Mouse (Mus musculus): ENCODE data around the gene Vps13d. TPM values are rescaled to one million over a fixed set of nuclear protein-coding genes. Genes with fewer than 3 reads are reported as not detected.
A peak's percentile ranks its signal among the peaks of the same experiment; 100 is the strongest.

The Vps13d gene
- polyA plus RNA-seq, 1 experiment from 2014 or later = 6.1 TPM

DNA sequence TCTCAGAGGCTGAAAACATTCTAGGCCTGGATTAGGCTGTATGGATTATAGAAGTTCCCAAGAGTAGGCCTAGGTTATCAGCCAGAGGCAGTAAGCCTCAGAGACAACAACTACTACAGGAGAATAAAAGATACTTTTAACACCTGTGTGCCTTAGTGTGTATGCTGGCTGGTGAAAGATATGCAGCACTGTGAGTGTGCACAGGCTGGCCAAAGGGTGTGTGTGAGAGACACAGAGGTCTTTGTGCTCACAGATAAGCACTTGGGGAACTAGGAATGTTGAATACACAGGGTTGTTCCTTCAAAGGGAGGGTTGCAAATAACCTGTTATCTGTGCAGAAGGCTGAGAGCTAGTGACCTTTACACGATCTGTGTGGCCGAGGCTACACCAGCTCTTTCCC lies 115.5 kb downstream of the Vps13d start:
- no peak for DNase-seq (ENCODE audit: low spot score)
- no peaks in the 10 kb centered on the region for H3K27me3 ChIP-seq (ENCODE audit: insufficient read depth, poor library complexity, severe bottlenecking)
- no peaks in the 10 kb centered on the region for H3K4me1 ChIP-seq (replicated peaks)
- no peaks in the 10 kb centered on the region for H3K9me3 ChIP-seq
- H3K27ac ChIP-seq = no peak overlapping the region
- H3K36me3 ChIP-seq = peaks cover 71% of the 10 kb centered on the region
- no peak overlapping the region for H3K4me3 ChIP-seq
- 86% methylated on average over 2 of the region's 2 CpGs for WGBS

DNA sequence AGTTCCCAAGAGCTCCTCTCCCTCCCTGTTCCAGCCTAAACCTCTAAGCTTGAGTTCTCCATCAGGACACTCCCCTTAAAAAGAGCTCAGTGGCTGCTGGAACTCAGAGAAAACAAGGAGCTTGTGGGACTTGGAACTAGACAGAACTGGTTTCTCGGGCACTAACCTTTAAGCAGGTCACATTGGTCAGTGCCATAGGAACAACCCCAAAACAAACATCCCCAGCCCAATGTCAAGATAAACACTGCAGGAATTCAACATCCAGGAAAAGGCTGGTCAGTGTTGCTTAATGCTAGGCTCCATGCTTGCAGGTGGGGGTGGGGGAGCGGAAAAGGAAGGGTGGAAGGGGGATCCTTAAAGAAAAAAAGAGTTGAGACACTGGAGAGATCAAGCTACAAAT lies 120.5 kb downstream of the Vps13d start:
- no peak overlapping the region for H3K27ac ChIP-seq
- H3K4me1 ChIP-seq (replicated peaks) = no peaks in the 10 kb centered on the region
- WGBS = 82% methylated on average over 2 of the region's 2 CpGs
- DNase-seq (ENCODE audit: low spot score) = no peak
- H3K9me3 ChIP-seq = no peaks in the 10 kb centered on the region
- peaks cover 76% of the 10 kb centered on the region for H3K36me3 ChIP-seq
- no peak overlapping the region for H3K4me3 ChIP-seq
- H3K27me3 ChIP-seq (ENCODE audit: insufficient read depth, poor library complexity, severe bottlenecking) = no peaks in the 10 kb centered on the region

DNA sequence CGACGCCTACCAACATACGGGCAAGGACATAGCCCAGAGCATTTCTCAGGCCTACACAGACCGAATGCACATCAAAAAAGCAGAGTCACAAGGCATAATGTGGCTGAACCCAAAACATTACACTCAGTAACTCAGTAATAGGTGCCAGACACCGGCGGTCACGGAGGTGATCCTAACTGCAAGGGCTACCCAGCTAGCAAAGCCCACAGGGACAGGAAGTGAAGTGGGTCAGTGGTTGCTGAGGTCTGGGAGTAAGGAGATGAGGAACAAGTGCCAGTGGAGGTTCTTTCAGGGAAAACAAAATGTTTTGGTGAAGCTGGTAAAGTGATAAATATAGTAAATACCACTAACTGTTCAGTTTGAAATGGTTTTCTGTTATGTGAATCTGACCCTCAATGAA lies 121.1 kb downstream of the Vps13d start:
- Histone ChIP-seq H3K9me3 (no peaks in the 10 kb centered on the region), H3K4me1 (replicated peaks) (0 out of 2 replicates have a peak, but pooled peaks cover 4% of the 10 kb centered on the region), H3K4me3 (no peak overlapping the region), H3K27ac (no peak overlapping the region), H3K36me3 (peaks cover 73% of the 10 kb centered on the region), H3K27me3 (ENCODE audit: insufficient read depth, poor library complexity, severe bottlenecking) (no peaks in the 10 kb centered on the region)
- WGBS = 91% methylated on average over 7 of the region's 7 CpGs
- no peak for DNase-seq (ENCODE audit: low spot score)

DNA sequence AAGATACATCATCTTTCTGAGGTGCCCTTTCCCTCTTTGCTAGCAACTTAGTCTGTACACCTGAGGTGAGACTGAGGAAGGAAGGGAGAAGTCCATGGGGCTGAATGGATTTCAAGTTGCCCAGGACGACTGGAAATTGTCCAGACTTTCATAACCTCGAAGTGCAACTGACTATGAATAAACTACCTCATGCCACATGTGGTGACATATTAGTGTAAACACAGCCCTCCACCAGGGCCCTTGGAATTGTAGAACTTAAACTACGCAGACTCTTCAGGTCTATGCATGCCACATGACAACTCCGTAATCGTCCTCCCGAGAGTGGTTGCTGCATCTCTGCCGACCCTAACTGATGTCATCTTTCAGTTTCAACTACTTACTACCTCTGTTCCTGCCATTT lies 122.9 kb downstream of the Vps13d start:
- Histone ChIP-seq H3K4me3 (no peak overlapping the region), H3K4me1 (replicated peaks) (peaks cover 14% of the 10 kb centered on the region), H3K27me3 (ENCODE audit: insufficient read depth, poor library complexity, severe bottlenecking) (no peaks in the 10 kb centered on the region), H3K27ac (no peak overlapping the region), H3K9me3 (no peaks in the 10 kb centered on the region), H3K36me3 (peaks cover 56% of the 10 kb centered on the region)
- 93% methylated on average over 7 of the region's 7 CpGs for WGBS
- DNase-seq (ENCODE audit: low spot score) = no peak

DNA sequence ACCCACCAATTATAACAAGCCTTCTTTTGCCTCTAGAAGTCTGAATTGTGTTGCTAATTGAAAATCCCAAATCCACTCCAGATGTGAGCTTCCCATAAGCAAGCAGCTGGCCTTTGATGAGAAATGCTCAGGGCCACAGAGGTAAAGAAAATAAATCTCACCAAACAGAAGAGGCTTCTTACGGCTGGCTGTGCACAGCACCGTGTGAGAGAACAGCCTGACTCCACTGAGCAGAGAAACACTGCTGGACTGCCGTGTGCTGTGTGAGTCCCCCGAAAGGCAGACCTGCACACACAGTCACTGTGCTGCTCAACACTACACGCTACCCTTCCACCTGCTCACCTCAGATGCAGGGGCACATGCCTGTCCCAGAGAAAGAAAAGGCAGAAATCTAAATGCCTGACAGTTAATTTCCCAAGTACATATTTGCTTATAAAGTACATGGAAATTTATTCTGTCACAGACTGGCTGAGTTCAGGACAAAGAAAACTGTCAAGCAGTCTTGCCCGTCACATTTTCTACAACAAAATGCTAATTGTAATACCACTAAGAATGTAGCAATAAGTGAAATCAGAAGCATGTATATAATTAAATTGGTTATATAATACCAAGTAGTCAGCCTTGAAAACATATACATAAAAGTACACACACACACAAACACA lies 127.7 kb downstream of the Vps13d start:
- H3K27me3 ChIP-seq (ENCODE audit: insufficient read depth, poor library complexity, severe bottlenecking) = no peaks in the 10 kb centered on the region
- no peak overlapping the region for H3K4me3 ChIP-seq
- H3K36me3 ChIP-seq = peaks cover 59% of the 10 kb centered on the region
- peak; percentile 21 for DNase-seq (ENCODE audit: low spot score)
- H3K9me3 ChIP-seq = no peaks in the 10 kb centered on the region
- WGBS = 34% methylated on average over 6 of the region's 6 CpGs
- peaks cover 21% of the 10 kb centered on the region for H3K4me1 ChIP-seq (replicated peaks)
- H3K27ac ChIP-seq = peak overlapping the region; percentile 63

DNA sequence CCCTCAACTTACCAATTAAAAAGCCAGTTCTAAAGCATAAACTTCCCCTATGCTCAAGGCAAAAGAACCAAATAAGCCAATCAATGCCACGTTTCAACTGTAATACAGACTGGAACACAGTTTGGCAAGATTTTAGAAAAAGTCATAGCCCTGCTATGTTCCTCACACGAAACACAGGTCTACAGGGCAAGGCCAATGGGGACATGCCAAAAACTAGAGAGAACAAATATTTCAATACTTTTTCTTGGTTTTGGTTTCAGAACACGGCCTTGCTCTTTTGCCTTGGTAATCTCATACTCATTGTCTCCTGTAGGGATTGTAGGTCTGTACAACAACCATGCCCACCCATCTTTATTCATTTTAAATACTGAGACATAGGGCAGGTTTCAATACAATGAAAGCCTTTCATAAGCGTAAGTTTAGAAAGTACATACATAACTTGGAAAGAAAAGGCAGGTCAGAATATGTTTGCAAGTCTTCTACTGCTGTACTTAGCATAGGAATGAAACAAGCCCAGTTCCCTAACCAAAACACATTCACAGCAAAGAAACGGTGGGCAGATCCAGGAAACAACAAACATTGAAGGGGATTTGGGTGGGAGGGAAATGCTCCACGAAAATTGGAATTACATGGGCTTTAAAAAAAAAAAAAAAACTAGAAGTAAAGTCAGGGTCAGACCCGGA lies 128.3 kb downstream of the Vps13d start:
- peaks cover 59% of the 10 kb centered on the region for H3K36me3 ChIP-seq
- peak overlapping the region; percentile 63; the same call in 1 of the 2 replicates for H3K27ac ChIP-seq
- WGBS = 58% methylated on average over 7 of the region's 7 CpGs
- no peak for DNase-seq (ENCODE audit: low spot score)
- no peaks in the 10 kb centered on the region for H3K9me3 ChIP-seq
- H3K4me3 ChIP-seq = no peak overlapping the region
- no peaks in the 10 kb centered on the region for H3K27me3 ChIP-seq (ENCODE audit: insufficient read depth, poor library complexity, severe bottlenecking)
- peaks cover 21% of the 10 kb centered on the region for H3K4me1 ChIP-seq (replicated peaks)

DNA sequence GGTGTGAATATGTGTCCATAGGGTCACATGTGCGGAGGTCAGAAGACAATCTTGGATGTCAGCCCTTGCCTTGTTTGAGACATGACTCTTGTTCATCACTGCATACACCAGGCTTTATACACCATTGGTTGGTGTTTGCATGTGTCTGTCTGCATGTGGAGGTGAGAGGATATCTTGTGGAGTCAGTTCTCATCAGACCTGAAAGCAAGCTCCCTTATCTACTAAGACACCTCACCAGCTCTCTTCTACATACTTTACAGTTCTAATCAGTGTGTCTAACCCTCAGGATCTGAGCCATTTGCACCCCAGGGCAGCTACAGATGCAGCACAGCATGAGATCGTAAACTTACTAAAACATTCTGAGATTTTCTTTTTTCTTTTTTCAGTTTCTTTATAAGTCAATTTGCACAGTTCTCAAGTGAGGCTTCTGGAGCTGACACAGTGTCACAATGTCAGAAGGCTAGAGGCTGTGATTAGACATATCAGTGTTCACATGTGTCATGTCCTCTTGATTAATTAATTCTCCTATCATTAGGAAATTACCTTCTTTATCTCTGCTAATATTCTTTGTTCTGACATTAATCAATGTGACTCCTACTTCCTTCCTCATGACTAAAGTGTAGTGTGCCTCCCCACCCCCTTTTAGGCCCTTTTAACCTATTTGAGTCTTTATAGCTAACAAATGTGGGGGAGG lies 135.9 kb downstream of the Vps13d start:
- peaks cover 4% of the 10 kb centered on the region; the same call in 1 of the 2 replicates for H3K4me1 ChIP-seq (replicated peaks)
- no peaks in the 10 kb centered on the region for H3K9me3 ChIP-seq
- no peaks in the 10 kb centered on the region for H3K27me3 ChIP-seq (ENCODE audit: insufficient read depth, poor library complexity, severe bottlenecking)
- no peak overlapping the region for H3K4me3 ChIP-seq
- H3K36me3 ChIP-seq = peaks cover 85% of the 10 kb centered on the region
- WGBS = 87% methylated on average over 2 of the region's 2 CpGs
- DNase-seq (ENCODE audit: low spot score) = no peak
- H3K27ac ChIP-seq = no peak overlapping the region

DNA sequence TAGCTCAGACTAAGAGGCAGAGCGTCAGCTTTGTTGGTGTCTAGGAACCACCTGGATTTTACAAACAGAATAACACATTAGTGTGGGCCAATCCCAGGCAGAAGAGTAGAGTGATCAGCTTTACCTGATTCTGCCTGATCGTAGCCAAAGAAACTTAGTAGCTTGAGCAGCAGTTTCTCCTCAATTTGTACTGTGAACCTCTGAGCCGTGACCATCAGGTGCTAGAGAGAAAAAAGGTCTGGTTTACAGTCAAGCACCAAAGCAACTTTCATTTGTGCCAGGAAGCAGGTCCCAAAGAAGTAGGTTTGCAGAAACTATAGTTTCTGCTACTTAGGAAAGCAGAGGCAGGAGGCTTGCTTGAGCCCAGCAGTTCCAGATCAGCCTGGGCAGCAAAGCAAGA lies 138.5 kb downstream of the Vps13d start:
- WGBS = 99% methylated on average over 3 of the region's 3 CpGs
- Histone ChIP-seq H3K4me3 (no peak overlapping the region), H3K27ac (no peak overlapping the region), H3K4me1 (replicated peaks) (peaks cover 10% of the 10 kb centered on the region; the same call in 1 of the 2 replicates), H3K27me3 (ENCODE audit: insufficient read depth, poor library complexity, severe bottlenecking) (no peaks in the 10 kb centered on the region), H3K36me3 (peaks cover 81% of the 10 kb centered on the region), H3K9me3 (no peaks in the 10 kb centered on the region)
- no peak for DNase-seq (ENCODE audit: low spot score)

DNA sequence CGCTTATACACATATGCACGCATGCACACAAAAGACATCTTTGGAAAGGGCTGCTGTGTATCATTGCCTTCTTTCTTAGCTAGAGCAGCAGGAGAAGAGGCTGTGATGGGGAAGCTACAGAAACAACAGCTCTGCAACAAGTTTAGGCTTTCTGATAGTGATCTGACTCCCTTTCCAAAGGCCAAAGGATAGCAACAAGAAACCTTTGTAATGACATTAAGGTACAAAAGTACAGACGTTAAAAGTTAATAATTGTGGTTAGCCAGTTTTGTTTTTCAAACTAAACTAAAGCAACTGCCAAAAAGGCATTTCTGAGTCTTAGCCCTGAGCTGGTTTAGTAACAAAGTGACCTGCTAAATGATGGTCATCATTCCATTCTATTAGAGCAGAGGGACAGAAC lies 139.0 kb downstream of the Vps13d start:
- 91% methylated on average over 3 of the region's 3 CpGs for WGBS
- Histone ChIP-seq H3K27ac (no peak overlapping the region), H3K27me3 (ENCODE audit: insufficient read depth, poor library complexity, severe bottlenecking) (no peaks in the 10 kb centered on the region), H3K36me3 (peaks cover 75% of the 10 kb centered on the region), H3K4me3 (no peak overlapping the region), H3K4me1 (replicated peaks) (peaks cover 12% of the 10 kb centered on the region; the same call in 1 of the 2 replicates), H3K9me3 (no peaks in the 10 kb centered on the region)
- no peak for DNase-seq (ENCODE audit: low spot score)

DNA sequence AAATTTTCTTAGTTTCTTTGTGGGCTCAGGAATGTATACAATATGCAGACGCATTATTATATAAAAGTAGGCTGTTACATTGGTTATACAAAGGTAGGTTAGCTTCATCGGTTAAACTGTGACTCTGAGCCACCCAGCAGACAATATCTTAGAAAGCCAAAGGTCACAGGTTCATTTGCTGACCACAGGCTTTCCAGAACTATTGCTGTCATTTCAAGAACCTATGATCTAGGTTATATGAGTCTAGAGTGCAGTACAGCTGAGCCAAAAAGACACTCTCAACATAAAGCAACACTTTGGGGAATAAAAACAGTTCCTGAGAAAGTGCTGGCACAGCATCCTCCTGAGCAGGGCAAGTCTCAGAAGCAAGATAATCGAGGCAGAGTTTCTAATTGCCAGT lies 140.4 kb downstream of the Vps13d start:
- Histone ChIP-seq H3K4me3 (no peak overlapping the region), H3K9me3 (no peaks in the 10 kb centered on the region), H3K27ac (no peak overlapping the region), H3K27me3 (ENCODE audit: insufficient read depth, poor library complexity, severe bottlenecking) (no peaks in the 10 kb centered on the region), H3K4me1 (replicated peaks) (peaks cover 17% of the 10 kb centered on the region), H3K36me3 (peaks cover 61% of the 10 kb centered on the region)
- DNase-seq (ENCODE audit: low spot score) = no peak
- WGBS = 76% methylated on average over 3 of the region's 3 CpGs

DNA sequence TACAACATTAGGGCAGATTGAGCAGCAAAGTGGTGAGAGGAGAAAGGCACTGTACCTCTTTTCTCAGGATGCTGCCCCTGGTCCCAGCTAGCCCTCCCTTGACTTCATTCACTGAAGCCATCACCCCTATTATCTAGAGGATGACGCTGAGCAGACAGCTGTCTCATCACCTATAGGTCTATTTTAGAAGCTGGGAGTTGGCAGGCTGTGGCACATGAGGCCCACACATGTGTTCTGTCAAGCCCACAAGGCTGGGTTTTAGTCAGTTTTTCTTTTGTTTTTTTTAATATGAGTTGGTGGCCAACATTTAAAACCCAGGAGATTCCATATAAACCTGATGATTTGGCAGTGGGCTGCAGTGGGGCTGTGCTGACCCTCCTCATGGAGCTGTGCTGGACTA lies 142.1 kb downstream of the Vps13d start:
- Histone ChIP-seq H3K9me3 (no peaks in the 10 kb centered on the region), H3K36me3 (peaks cover 48% of the 10 kb centered on the region), H3K4me3 (no peak overlapping the region), H3K27me3 (ENCODE audit: insufficient read depth, poor library complexity, severe bottlenecking) (no peaks in the 10 kb centered on the region), H3K27ac (no peak overlapping the region), H3K4me1 (replicated peaks) (peaks cover 17% of the 10 kb centered on the region)
- no peak for DNase-seq (ENCODE audit: low spot score)
- 95% methylated on average over 1 of the region's 1 CpGs for WGBS

DNA sequence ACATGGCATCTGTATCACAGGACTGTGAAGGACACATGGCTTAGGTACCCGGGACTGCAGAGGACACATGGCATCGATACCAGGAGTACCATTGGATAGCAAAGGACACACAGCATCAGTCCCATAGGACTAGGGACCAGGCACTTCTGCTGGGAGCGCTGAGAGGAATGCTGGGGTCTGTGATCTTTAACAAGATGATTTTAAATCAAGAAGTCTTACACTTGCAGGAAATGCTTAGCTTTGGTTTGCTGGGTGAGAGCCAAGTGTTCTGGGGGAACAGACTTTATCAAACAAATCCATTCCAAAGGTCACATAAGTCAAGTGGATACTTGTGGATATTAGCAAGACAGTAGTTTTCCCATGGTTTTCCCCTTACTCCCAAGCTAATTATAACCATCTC lies 142.5 kb downstream of the Vps13d start:
- peaks cover 17% of the 10 kb centered on the region for H3K4me1 ChIP-seq (replicated peaks)
- no peak for DNase-seq (ENCODE audit: low spot score)
- H3K9me3 ChIP-seq = no peaks in the 10 kb centered on the region
- 96% methylated on average over 3 of the region's 3 CpGs for WGBS
- no peaks in the 10 kb centered on the region for H3K27me3 ChIP-seq (ENCODE audit: insufficient read depth, poor library complexity, severe bottlenecking)
- no peak overlapping the region for H3K4me3 ChIP-seq
- H3K36me3 ChIP-seq = peaks cover 46% of the 10 kb centered on the region
- H3K27ac ChIP-seq = no peak overlapping the region

Data from hindbrain, embryonic 10.5 days (tissue).